Comparison of ENCODE assay signal across 9 mouse cellular contexts in genomic region chr8:10760231-10760630, GRCm38 (mm10).
A peak's percentile ranks its signal among the peaks of the same experiment; 100 is the strongest.
DNase-seq lines count a peak whose midpoint lies in the region; ATAC-seq lines count a peak whose summit lies in the region.
"Had no signal": no experiment of that assay in that cellular context is flagged by ENCODE, and none has a peak within 500 bp of the region (broad histone marks: within the 10 kb centered on the region; RNA-seq: fewer than 3 reads in every experiment).

No protein-coding gene starts in this region.

- no peak for DNase-seq in kidney, postnatal 10 days
- DNase-seq in forebrain, embryonic 10.5 days (ENCODE audit: extremely low spot score, low spot score), result no peak
- DNase-seq in intestine, embryonic 14.5 days (ENCODE audit: low spot score), result no peak
- DNase-seq in cerebellum, postnatal 36 days, result no peak
- no peak for DNase-seq in cerebellum, adult 18-20 months
- no peak for DNase-seq in left cerebral cortex, postnatal 10 days (ENCODE audit: extremely low spot score in 1 of 2, low spot score in 2 of 2)

- H3K9ac ChIP-seq in kidney, embryonic 14.5 days (ENCODE audit: low read depth, low read length), result no peak overlapping the region
- no peak overlapping the region for H3K9ac ChIP-seq in intestine, embryonic 14.5 days (ENCODE audit: low read length)
- H3K9ac ChIP-seq in neural tube, embryonic 13.5 days, result no peak overlapping the region

- H3K27ac ChIP-seq in kidney, embryonic 14.5 days (ENCODE audit: low read depth, low read length), result peak overlapping the region; percentile 70; the same call in 1 of the 2 replicates
- peak overlapping the region; percentile 95 for H3K27ac ChIP-seq in forebrain, embryonic 10.5 days
- peak overlapping the region; percentile 87 for H3K27ac ChIP-seq in intestine, embryonic 14.5 days (ENCODE audit: low read depth)
- peak overlapping the region; percentile 85 for H3K27ac ChIP-seq in neural tube, embryonic 13.5 days (replicated peaks)

- intact Hi-C loops in left cerebral cortex, postnatal 10 days (cut with DNase I), result no loop called here

- WGBS in kidney, embryonic 14.5 days, result 53% methylated on average over 6 of the region's 6 CpGs
- 64% methylated on average over 6 of the region's 6 CpGs for WGBS in forebrain, embryonic 10.5 days
- WGBS in intestine, embryonic 14.5 days, result 50% methylated on average over 6 of the region's 6 CpGs
- WGBS in neural tube, embryonic 13.5 days, result 55% methylated on average over 6 of the region's 6 CpGs

- no peak for ATAC-seq in kidney, embryonic 14.5 days (ENCODE audit: low FRiP score, low TSS enrichment)
- ATAC-seq in intestine, embryonic 14.5 days (replicated peaks; ENCODE audit: low FRiP score, low TSS enrichment, low read depth), result no peak
- ATAC-seq in neural tube, embryonic 13.5 days (ENCODE audit: low read depth), result no peak
- ATAC-seq: CD4-positive, CD25-positive, alpha-beta regulatory T cell, adult 4 months had no signal

- no peaks in the 10 kb centered on the region for H3K9me3 ChIP-seq in kidney, embryonic 14.5 days (ENCODE audit: control insufficient read depth, low read length)
- no peaks in the 10 kb centered on the region for H3K9me3 ChIP-seq in forebrain, embryonic 10.5 days
- H3K9me3 ChIP-seq in intestine, embryonic 14.5 days (ENCODE audit: control insufficient read depth, low read length), result no peaks in the 10 kb centered on the region
- no peaks in the 10 kb centered on the region for H3K9me3 ChIP-seq in neural tube, embryonic 13.5 days

- no peaks in the 10 kb centered on the region for H3K36me3 ChIP-seq in kidney, embryonic 14.5 days (ENCODE audit: control insufficient read depth, insufficient read depth, low read length)
- H3K36me3 ChIP-seq in forebrain, embryonic 10.5 days (replicated peaks), result no peaks in the 10 kb centered on the region
- no peaks in the 10 kb centered on the region for H3K36me3 ChIP-seq in intestine, embryonic 14.5 days (ENCODE audit: control insufficient read depth, insufficient read depth, low read length)
- no peaks in the 10 kb centered on the region for H3K36me3 ChIP-seq in neural tube, embryonic 13.5 days

- H3K4me1 ChIP-seq in kidney, embryonic 14.5 days (ENCODE audit: control insufficient read depth, insufficient read depth, low read length), result peaks cover 9% of the 10 kb centered on the region; the same call in 1 of the 2 replicates
- H3K4me1 ChIP-seq in forebrain, embryonic 10.5 days, result peaks cover 44% of the 10 kb centered on the region
- H3K4me1 ChIP-seq in intestine, embryonic 14.5 days (replicated peaks; ENCODE audit: control insufficient read depth, insufficient read depth, low read length), result peaks cover 22% of the 10 kb centered on the region
- H3K4me1 ChIP-seq in neural tube, embryonic 13.5 days (replicated peaks), result peaks cover 30% of the 10 kb centered on the region

- no peaks in the 10 kb centered on the region for H3K27me3 ChIP-seq in kidney, embryonic 14.5 days (ENCODE audit: control insufficient read depth, insufficient read depth, low read length)
- peaks cover 13% of the 10 kb centered on the region; the same call in 1 of the 2 replicates for H3K27me3 ChIP-seq in forebrain, embryonic 10.5 days (ENCODE audit: poor library complexity, severe bottlenecking)
- H3K27me3 ChIP-seq in intestine, embryonic 14.5 days (replicated peaks; ENCODE audit: control insufficient read depth, insufficient read depth, low read length), result no peaks in the 10 kb centered on the region
- no peaks in the 10 kb centered on the region for H3K27me3 ChIP-seq in neural tube, embryonic 13.5 days

- H3K4me2 ChIP-seq in kidney, embryonic 14.5 days (replicated peaks; ENCODE audit: low read depth, low read length), result no peak overlapping the region
- H3K4me2 ChIP-seq in intestine, embryonic 14.5 days (ENCODE audit: low read length), result peak overlapping the region; percentile 32; the same call in 1 of the 2 replicates
- peak overlapping the region; percentile 26; the same call in 1 of the 2 replicates for H3K4me2 ChIP-seq in neural tube, embryonic 13.5 days

- no peak overlapping the region for H3K4me3 ChIP-seq in kidney, embryonic 14.5 days (ENCODE audit: low read length)
- peak overlapping the region; percentile 35; the same call in 1 of the 2 replicates for H3K4me3 ChIP-seq in forebrain, embryonic 10.5 days
- H3K4me3 ChIP-seq in intestine, embryonic 14.5 days (ENCODE audit: low read depth, low read length), result no peak overlapping the region
- no peak overlapping the region for H3K4me3 ChIP-seq in neural tube, embryonic 13.5 days
